Mouse (Mus musculus): ENCODE data around the gene 4931428L18Rik. TPM values are rescaled to one million over a fixed set of nuclear protein-coding genes. Genes with fewer than 3 reads are reported as not detected.

4931428L18Rik gene
- total RNA-seq, 2 experiments from 2014 or later: not detected

DNA sequence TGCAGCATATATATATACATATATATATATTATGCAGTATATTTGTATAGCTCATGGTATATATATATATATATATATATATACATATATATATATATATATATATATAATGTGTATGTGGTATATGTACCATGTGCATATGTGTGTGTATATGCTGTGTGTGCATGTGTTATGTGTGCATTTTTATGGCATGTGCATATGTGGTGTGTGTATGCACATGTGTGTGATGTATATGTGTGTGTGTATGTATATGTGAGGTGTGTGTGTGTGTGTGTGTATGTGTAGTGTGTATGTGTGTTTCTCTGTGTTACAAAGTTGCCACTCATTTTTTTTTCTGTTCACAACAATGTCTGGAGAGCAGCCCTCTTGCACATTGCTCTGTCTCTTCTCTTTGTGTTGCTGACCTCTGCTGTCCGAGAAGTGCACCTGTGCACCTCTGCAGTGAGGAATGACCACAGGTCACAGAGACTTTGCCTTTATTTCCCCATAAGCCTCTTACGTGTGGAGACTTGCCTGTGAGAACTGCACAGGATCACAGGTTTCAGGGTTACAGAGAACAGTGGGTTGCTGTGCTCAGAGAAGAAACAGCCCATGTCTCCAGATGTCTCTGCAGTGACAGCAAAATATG, 69.6 kb downstream of the 4931428L18Rik start:
- DNase-seq (ENCODE audit: low spot score in 2 of 2): no peak

DNA sequence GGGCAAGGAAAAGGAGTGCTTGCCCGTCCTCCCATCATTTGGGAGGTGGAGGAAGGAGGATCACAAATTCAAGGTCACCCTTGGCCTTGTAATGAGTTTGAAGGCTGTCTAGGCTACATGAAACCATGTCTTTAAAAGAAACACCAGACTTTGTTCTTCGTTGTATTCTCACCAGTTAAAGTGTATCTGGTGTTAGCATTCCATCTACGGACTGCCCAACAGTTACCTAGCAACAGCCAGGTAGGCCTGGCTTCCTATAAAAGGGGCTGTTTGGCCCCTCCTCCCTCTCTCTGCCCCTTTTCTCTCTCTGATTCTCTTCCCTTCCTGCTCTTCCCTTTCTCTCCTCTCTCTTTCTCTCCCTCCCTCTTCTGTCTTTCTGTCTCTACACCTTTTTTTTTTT, 71.9 kb downstream of the 4931428L18Rik start:
- no peak for DNase-seq (ENCODE audit: low spot score in 2 of 2)

DNA sequence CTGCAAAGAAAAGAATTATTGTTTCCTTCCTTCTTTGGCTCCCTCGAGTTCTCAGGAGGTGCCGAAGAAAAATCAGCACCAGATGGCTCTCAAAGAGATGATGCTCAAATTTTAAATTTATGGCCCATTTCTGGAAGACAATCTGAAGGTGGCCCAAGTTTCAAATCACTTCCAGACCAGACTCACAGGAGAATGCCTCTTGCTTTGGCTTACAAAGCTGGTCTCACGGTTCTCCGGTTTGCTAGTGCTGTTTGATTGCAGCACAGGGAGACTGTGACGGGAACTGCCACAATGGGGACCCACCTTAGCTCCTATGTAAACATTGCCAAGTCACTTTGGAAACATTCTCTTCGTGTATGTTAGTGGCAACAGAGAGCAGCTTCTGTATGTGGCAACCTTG, 72.8 kb downstream of the 4931428L18Rik start:
- DNase-seq (ENCODE audit: low spot score in 2 of 2): no peak

DNA sequence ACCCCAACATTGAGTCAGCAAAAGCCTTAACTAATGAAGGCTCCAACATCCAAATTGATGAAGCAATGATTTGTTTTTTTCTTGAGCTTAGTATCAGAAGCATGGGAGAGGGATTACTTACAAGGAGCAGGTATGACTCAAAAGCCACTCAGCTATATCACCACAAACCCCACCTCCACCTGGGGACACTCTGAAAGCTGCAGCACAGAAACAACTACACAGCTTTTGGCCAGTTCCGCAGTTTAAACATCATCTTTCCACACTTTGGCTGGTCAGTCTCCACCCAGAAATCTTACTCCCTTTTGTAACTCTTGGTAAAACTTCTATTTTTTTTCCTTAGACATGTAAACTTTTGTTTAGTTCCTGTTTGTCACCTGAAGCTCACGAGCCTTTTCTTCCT, 78.9 kb downstream of the 4931428L18Rik start:
- DNase-seq (ENCODE audit: low spot score in 2 of 2): no peak

DNA sequence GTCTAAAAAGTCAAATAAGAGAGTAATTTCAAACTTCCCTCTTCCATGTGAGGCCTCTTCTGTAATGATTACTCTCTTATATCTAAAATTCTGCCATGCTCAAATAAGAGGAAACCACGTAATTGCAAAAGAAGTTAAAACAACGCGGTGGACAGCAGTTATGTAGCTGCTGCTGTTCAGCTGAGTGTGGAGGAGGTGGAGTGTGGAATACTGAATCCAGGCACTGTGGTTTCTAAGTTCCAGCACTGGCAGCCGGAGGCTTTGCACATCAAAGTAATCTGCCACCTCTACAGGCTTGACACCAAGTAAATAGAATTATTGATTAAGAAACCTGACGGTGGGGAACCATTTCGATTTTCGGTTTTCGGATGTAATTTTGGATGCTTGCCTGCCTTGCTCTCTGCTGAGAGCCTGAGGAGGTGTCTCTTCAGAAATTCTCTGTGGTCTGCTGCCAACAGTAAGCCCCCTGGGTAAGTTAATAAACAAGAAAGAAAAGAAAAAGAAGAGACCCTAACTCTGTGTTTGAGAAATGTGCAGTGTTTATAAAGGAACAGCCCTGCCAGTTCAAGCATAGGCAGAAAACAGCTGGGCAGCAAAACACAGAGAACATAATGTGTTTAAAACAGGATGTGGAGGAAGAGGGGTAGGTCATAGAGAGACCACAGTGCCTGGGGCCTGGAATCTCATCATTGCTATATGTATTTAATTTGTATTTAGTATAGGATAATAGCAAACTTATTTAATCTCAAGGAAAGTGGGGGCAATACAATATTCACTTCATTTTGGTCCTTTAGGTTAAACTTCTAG, 80.0 kb downstream of the 4931428L18Rik start:
- no peak for DNase-seq (ENCODE audit: low spot score in 2 of 2)

DNA sequence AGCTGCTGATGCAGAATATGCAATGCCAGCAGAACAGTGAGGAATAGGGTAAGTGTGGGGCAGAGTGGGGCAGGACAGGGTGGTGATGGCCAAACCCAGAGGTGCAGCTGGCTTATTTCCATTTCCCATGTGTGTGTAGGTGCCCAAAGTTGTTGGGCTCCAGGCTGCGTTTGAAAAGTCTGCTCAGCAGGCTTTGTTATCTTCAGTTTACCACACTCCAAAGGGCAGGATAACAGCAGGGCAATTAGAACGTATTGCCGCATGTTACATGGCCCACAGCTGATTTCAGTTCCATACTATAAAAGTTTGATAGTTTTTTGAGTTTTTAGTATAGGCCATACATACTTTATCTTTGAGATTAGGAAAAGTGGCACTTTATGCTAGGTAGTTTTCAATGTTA, 84.1 kb downstream of the 4931428L18Rik start:
- no peak for DNase-seq (ENCODE audit: low spot score in 2 of 2)

DNA sequence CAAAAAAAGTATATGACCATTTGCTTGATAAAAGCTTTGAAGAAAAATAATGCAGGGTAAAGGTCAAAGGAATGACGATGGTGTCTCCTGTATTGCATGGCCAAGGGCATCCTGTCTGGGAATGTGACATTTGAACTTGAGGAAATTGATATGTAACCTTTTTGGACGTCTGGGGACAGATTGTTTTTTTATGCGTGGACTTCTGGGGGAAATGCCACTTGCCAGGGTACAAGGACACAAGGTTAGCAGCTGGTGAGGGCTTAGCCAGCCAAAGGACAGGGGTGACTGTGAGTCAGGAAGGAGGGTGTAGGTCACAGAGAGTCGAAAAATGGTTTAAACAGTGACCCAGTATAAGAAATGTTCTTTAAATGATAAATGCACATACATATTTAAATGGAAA, 109.0 kb downstream of the 4931428L18Rik start:
- no peak for DNase-seq (ENCODE audit: low spot score in 2 of 2)

DNA sequence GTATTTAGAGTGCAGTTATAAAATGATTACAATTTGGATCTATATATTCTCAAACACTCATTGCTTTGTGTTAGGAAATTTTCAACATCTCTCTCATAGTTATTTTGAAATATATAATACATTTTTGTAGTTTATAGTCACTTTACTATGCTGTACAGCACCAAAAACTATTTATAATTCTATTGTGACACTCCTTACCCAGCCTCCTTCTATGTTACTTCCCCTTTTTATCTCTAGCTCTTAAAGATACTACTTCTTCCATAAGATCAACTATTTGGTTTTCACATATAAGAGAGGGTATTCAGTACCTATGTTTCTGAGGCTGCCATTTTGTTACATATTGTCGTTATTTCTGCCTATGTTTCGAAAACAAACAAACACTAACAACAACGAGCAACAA, 114.5 kb downstream of the 4931428L18Rik start:
- DNase-seq (ENCODE audit: low spot score in 2 of 2): no peak

DNA sequence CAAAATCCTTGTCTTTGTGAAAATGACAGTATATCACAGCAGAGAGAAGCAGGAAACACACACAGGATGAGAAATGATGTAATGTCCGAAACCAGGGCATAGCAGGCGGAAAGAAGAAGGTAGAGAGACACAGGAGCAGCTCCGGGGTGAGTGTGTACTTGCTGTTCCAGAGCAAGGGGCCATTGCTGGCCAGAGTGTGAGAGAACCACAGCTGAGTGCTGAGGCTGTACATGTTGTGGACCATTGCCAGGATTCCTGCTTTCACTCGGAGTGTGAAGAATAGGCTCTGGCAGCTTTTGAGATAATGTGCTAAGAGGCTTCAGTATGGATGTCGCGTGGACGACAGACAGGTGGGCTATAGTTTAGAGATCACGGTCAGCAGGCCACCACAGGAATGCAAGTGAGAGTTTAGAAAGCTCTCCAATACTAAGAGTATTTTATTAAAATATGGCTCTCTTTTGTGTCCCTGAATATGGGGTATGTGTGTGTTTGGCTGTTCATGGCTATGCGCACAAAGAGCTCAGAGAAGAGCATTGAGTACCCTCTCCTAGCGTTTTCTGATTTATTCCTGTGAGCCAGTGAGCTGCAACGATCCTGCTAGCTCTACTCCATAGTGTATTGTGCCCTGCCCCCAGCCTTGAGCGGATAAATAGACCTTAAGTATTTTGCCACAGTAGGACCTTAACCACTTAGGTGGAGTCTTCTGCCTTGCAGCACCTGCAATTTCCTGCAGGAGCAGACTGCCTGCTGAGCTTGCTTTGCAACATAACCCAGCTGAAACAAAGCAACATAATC, 119.4 kb downstream of the 4931428L18Rik start:
- DNase-seq (ENCODE audit: low spot score in 2 of 2): no peak

DNA sequence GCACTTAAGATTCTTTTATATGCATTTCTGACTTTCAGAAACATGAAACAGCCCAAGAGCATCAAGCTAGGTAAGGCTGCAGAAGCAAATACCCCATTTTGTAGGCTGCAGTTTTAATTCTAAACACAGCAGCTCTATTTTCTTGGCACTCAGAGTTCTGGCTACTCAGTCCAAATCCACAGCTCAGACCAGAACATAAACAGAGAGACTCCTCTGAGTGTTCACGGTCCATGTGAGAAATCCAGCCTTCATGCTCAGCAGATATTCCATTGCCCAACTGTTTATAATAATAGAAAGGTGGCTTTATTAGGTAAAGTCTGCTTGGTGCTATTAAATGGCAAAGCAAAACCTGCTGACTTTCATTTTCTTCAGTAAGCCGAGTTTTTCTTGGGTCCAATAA, 120.2 kb downstream of the 4931428L18Rik start:
- DNase-seq (ENCODE audit: low spot score in 2 of 2): no peak

DNA sequence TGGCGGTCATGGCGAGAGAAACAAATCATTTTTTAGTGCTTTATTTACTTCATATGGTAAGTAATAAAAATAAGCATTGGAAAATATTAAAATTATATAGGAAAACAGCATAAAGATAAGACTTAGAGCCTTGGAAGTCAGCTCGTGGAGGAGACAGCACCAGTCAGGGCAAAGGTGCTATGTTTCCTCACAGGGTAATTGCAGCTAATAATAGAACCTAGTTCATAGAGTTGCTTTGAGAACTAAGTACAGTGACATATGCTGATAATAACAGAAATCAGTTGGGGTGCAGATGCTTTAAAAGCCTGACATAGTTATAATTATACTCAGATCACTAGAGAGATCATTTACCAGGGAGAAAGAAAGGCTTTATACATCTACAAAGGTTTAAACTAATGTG, 125.3 kb downstream of the 4931428L18Rik start:
- DNase-seq (ENCODE audit: low spot score in 2 of 2): no peak

DNA sequence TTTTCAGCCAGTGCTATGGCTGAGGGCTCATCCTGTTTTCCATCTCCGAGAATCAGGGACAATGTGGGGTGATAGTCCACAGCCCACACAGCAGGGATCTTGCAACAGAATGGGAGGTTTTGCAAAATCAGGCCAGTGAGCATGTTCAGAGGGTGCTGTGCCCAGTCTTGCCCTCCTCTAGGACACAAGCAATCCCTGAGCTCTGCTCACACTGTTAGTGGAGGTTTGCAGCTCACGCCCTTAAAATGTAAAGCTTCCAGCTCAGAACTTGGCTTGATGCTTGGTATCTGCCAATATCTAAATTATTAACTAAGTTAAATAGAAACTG, 126.1 kb downstream of the 4931428L18Rik start:
- DNase-seq (ENCODE audit: low spot score in 2 of 2): no peak

DNA sequence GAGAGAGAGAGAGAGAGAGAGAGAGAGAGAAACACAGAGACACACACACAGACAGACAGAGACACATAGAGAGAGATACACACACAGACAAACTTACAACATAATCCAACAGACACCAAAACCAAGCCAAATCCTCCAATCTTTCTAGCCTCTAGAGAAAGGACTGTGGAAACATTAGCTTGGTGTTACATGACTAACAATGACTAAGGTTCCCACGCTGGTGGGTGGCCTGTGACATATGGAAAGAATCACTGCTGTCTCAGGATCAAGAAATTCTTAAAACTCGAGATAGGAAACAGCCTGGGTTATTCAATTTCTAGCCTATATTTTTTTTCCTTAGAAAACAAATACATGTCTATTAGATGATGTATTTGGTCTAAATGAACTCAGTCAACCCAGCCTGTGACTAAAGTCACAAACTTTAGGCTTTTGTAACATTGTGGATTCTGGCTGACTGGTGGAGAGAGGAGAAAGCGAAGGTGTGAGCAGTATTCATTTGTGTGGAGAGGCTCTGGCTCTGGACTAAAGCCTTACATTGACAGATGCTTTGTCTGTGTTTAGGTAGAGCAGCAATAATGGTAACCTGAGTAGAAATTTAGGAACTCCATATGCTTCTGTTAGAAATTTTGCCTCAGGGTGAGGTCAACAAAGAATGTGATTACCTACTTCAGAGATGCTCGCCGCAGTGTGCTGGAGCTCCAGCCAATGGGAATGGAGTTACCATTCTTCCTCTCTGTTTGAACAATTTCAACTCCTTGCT, 126.6 kb downstream of the 4931428L18Rik start:
- peak in 1 of 2 experiments; percentile 18 for DNase-seq (ENCODE audit: low spot score in 2 of 2)

DNA sequence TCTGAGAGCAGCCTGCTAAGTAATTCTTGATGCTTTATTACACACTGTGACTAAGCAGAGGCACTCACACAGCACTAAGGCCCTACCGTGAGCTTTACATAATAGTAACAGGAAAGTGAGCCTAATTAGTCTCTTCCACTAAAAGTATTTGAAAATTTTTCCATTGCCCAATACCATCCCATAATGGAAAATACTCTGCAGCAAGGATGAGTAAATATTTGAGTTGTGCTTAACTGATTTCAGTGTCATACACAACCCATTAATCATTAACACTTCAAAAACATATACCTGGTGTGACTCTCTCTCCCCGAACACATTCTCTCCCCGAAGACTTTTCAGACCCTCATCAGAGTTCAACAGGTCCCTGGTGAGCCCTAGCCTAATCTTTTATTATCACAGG, 127.7 kb downstream of the 4931428L18Rik start:
- DNase-seq (ENCODE audit: low spot score in 2 of 2): no peak

DNA sequence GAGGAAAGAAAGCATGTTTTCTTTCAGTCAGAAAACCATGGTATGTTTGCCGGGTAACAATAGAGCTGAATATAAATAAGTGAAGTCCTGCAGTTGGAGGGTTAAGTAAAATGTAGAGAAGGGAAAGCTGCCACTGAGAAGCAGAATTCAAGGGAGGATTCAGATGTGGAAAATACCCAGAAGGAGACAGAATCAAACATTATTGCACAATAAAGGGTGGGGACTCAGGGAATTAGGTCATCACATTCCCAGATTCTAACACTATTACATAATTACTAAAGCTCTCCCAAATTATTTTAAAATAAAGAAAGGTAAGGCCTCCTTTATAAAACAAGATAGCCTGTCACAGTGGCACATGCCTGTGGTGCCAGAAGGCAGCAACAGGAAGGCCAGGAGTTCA, 128.5 kb downstream of the 4931428L18Rik start:
- no peak for DNase-seq (ENCODE audit: low spot score in 2 of 2)

DNA sequence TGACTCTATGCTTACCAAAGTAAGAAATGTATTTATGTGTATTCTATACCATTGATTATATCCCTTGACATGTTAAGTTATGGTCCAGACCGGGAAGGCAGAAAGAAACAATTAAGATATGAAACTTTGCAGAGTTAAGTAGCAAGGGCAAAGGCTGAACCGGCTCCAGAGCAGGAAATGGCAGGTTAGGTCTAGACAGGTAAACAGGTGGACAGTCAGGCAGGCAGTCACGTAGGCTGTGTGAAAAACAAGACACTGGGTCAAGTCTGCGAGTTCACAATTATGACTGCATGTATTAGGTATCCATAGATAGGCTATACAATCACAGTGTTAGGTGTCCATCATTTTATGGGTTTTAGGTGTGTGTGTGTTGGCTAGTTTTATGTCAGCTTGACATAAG, 133.8 kb downstream of the 4931428L18Rik start:
- DNase-seq (ENCODE audit: low spot score in 2 of 2): no peak

DNA sequence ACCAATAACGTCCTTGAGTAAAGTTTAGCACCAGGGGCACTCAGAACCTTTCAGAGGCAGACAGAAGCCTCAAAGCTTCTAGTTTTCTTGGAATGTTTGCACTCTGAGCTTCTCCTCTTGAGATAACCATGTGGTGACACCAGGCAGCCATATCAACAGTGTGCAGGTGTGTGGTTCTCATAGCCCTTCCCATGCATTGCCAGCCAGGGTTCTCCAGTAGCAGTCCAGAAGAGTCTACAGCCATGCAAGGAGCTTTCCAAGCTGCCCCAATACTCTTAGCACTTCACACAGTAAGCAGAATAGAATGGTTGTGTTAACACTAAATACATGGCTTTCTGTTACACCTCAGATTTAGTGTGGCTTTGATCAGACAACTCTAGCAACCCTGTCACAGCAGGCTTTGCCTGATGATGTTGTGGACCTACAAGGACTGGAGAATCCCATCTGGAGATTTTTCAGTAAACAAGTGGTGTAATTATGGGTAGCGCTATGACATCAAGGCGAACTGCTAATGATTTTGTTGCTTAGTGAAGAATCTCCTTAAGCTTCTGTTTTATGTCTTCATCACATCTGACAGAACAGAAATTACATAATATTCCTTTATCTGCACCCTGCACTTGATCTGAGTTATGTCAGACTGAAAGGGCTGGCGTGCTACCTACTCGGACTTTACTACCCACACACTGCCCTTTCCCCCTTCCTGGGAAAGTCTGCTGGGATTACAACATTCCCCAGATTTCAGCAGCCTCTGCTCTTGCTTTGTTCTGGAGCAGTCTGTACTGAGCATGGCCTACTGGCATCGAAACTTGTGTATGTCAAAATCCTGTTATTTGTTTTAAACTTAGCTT, 149.7 kb downstream of the 4931428L18Rik start:
- no peak for DNase-seq (ENCODE audit: low spot score in 2 of 2)

DNA sequence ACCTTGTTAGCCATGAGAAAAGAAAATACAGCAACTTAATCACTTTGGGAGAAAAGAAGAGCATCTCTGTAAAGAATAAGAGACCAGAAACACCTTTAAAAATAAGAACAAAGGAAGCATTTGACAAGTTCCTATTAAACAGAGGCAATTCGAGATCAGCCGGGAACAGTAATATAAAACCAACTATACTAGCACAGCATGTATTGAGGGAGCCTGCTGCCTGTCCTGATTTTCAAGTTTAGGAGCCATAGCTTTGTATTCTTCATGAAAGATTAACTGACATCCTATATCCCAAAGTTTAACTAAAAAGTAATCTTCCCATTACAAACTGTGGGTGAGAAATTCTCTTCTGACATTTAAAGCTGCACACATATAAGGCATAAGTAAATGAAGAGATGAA, 151.3 kb downstream of the 4931428L18Rik start:
- DNase-seq (ENCODE audit: low spot score in 2 of 2): no peak

DNA sequence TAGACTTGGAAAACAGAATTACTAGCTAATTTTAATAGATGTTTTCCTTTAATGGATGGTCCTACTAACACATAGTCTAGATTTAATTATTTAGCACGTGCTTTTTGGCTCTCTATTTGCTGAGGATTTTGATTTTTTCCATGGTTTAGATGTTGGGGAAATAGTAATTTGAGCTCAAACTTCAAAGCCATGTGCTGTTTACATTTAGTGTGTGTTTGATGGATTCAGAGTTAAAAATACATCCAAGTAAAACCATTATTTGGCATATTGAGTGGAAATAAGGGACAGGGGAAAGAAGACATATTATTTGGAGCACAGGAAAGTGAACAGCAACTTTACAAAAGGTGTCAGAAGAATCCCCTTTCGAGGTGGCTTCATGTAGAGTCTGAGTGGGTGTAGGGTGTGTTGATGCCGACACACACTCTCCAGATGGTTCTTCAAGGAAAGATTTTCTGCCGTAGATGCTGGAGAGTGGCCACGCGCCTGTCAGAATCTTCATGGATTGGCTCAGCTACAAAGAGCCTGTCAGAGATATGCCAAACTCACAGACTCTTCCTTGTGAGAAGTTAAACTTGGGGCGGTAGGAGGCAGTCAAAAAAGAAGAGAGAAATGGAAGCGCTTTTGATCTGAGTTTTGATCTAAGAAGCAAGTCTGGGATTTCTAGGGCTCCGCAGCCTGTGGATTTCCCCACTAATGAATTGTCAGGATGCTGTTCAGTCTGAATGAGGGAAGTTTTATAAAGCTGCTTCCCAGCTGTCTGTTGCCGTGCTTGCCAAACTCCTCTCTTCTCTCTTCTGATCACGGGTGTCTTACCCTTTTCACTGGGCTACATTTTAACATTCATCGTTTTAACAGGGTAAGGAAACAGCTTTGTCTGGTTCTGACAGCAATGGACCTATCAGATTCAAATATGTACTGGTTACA, 157.4 kb downstream of the 4931428L18Rik start:
- DNase-seq (ENCODE audit: low spot score in 2 of 2): peak; percentile 19 to 42
